Mouse (Mus musculus) cerebellum, adult 11 months (tissue): ENCODE measurements around the gene Pld6.

Experiments
- DNase-seq: peaks from one replicate; pipeline ENCODE4 v3.0.0; 2022

Gene Pld6

GRCm38 (mm10) chr11:59787199-59787781, at the start of gene Pld6:
TSS of gene Pld6 (minus strand) at chr11:59787645.
- no peak for DNase-seq

- DNase-seq, result no peak
These were observed 34.2 kb upstream of the Pld6 start for GRCm38 (mm10) chr11:59821625-59822024.

- DNase-seq, result no peak
These were observed 30.5 kb upstream of the Pld6 start for GRCm38 (mm10) chr11:59817916-59818315.

GRCm38 (mm10) chr11:59815482-59816065, 28.1 kb upstream of the Pld6 start:
- no peak for DNase-seq

GRCm38 (mm10) chr11:59814936-59815335, 27.5 kb upstream of the Pld6 start:
- DNase-seq, result no peak

GRCm38 (mm10) chr11:59814311-59814710, 26.9 kb upstream of the Pld6 start:
- no peak for DNase-seq

GRCm38 (mm10) chr11:59813276-59813675, 25.8 kb upstream of the Pld6 start:
- no peak for DNase-seq

- DNase-seq, result no peak
These were observed 23.8 kb upstream of the Pld6 start for GRCm38 (mm10) chr11:59811211-59811610.

- no peak for DNase-seq
These were observed 23.2 kb upstream of the Pld6 start for GRCm38 (mm10) chr11:59810480-59811158.

- peak; percentile 82 for DNase-seq
These were observed 22.4 kb upstream of the Pld6 start, which contains the start of gene Flcn for GRCm38 (mm10) chr11:59809670-59810474. TSS of gene Flcn (minus strand) at chr11:59810016.

GRCm38 (mm10) chr11:59809071-59809669, 21.7 kb upstream of the Pld6 start:
- DNase-seq, result no peak

- no peak for DNase-seq
These were observed 20.9 kb upstream of the Pld6 start for GRCm38 (mm10) chr11:59808170-59808960.

- DNase-seq, result peak; percentile 35
These were observed 18.2 kb upstream of the Pld6 start for GRCm38 (mm10) chr11:59805656-59806055.

GRCm38 (mm10) chr11:59805256-59805655, 17.8 kb upstream of the Pld6 start:
- DNase-seq, result no peak

- peak; percentile 78 for DNase-seq
These were observed 17.1 kb upstream of the Pld6 start for GRCm38 (mm10) chr11:59804409-59805110.

- DNase-seq, result no peak
These were observed 16.1 kb upstream of the Pld6 start for GRCm38 (mm10) chr11:59803516-59803915.

GRCm38 (mm10) chr11:59801881-59802280, 14.4 kb upstream of the Pld6 start:
- no peak for DNase-seq

- DNase-seq, result no peak
These were observed 13.0 kb upstream of the Pld6 start for GRCm38 (mm10) chr11:59800412-59800811.

GRCm38 (mm10) chr11:59793390-59793789, 5.9 kb upstream of the Pld6 start:
- DNase-seq, result no peak

GRCm38 (mm10) chr11:59789311-59789710, 1.9 kb upstream of the Pld6 start:
- no peak for DNase-seq

- no peak for DNase-seq
These were observed 824 bp downstream of the Pld6 start for GRCm38 (mm10) chr11:59786444-59787198.
